16 mouse cellular contexts compared by ENCODE assay signal in genomic region chr9:11721811-11722210, GRCm38 (mm10).
"Had no signal": no experiment of that assay in that cellular context is flagged by ENCODE, and none has a peak within 500 bp of the region (broad histone marks: within the 10 kb centered on the region; RNA-seq: fewer than 3 reads in every experiment).

No protein-coding gene starts in this region.

- DNase-seq: right cerebral cortex, adult 18-20 months; right cerebral cortex, postnatal 14 days; right cerebral cortex, postnatal 25 days; right cerebral cortex, postnatal 4 days; spleen, adult 18-20 months; thymus, adult 18-20 months; thymus, adult 2 months; thymus, postnatal 14 days; thymus, postnatal 25 days; thymus, postnatal 36 days; thymus, postnatal 4 days had no signal

- H3K9ac ChIP-seq: neural tube, embryonic 12.5 days; neural tube, embryonic 13.5 days; neural tube, embryonic 15.5 days; stomach, embryonic 15.5 days had no signal

- H3K27ac ChIP-seq: neural tube, embryonic 12.5 days; neural tube, embryonic 13.5 days; neural tube, embryonic 15.5 days; stomach, embryonic 15.5 days; stomach, postnatal 0 days had no signal

- H3K4me2 ChIP-seq: neural tube, embryonic 12.5 days; neural tube, embryonic 13.5 days; neural tube, embryonic 15.5 days; stomach, embryonic 15.5 days had no signal

- H3K36me3 ChIP-seq: neural tube, embryonic 12.5 days; neural tube, embryonic 13.5 days; neural tube, embryonic 15.5 days; stomach, embryonic 15.5 days had no signal

- H3K9me3 ChIP-seq: neural tube, embryonic 12.5 days; neural tube, embryonic 13.5 days; neural tube, embryonic 15.5 days; stomach, embryonic 15.5 days had no signal

- H3K4me1 ChIP-seq: neural tube, embryonic 12.5 days; neural tube, embryonic 13.5 days; neural tube, embryonic 15.5 days; stomach, embryonic 15.5 days had no signal

- H3K27me3 ChIP-seq: neural tube, embryonic 12.5 days; neural tube, embryonic 13.5 days; neural tube, embryonic 15.5 days; stomach, embryonic 15.5 days had no signal

- H3K4me3 ChIP-seq: neural tube, embryonic 12.5 days; neural tube, embryonic 13.5 days; neural tube, embryonic 15.5 days; stomach, embryonic 15.5 days had no signal
